Mouse (Mus musculus) spleen, adult 2 months (tissue): ENCODE measurements around the gene Chn2.

ENCODE experiments used
- CTCF ChIP-seq: fragments of 200-500 bp; IDR thresholded peaks from 2 replicates; pipeline ENCODE4 v1.5.1; 2011; ENCODE audit warnings: mild to moderate bottlenecking, inconsistent platforms; ENCODE audit not compliant: insufficient read depth, insufficient read length, insufficient replicate concordance; ENCODE audit errors: extremely low read depth
- POLR2A ChIP-seq: fragments of 200-500 bp; IDR thresholded peaks from 2 replicates; pipeline ENCODE4 v1.6.1; 2011; ENCODE audit warnings: low read depth, low read length, inconsistent platforms

GRCm38 (mm10) chr6:54283299-54283698 is 243.9 kb downstream of the Chn2 start:
- TF ChIP-seq CTCF = no peak
- no peak for TF ChIP-seq POLR2A
